Mouse (Mus musculus) brain, embryonic 14.5 days (tissue): ENCODE measurements around the gene Cgnl1. TPM values are rescaled to one million over a fixed set of nuclear protein-coding genes. Genes with fewer than 3 reads are reported as not detected.

Source experiments
- DNase-seq: peaks from one replicate; pipeline ENCODE4 v3.0.0-alpha.2; 2011; ENCODE audit warnings: low read depth
- CTCF ChIP-seq: fragments of 200-500 bp; IDR thresholded peaks from 2 replicates; pipeline ENCODE4 v1.5.1; 2012; ENCODE audit warnings: inconsistent platforms, mild to moderate bottlenecking, moderate library complexity, borderline replicate concordance; ENCODE audit not compliant: insufficient read depth, insufficient read length; ENCODE audit errors: extremely low read depth
- POLR2A ChIP-seq: fragments of 200-500 bp; IDR thresholded peaks from 2 replicates; pipeline ENCODE4 v1.6.1; 2012; ENCODE audit warnings: mild to moderate bottlenecking, inconsistent platforms, borderline replicate concordance; ENCODE audit not compliant: poor library complexity, insufficient read depth, insufficient read length, severe bottlenecking; ENCODE audit errors: extremely low read depth
- polyA plus RNA-seq: library from polyadenylated mRNA; depleted of rRNA; stranded (reverse); fragments of >200 nt; gene quantifications from 2 replicates; pipeline ENCODE4 v1.2.3, GENCODE M21; 2012

Cgnl1 gene
- polyA plus RNA-seq, 1 experiment = 8.2 TPM

- DNase-seq = no peak
- no peak for TF ChIP-seq POLR2A
- no peak for TF ChIP-seq CTCF
Observed at GRCm38 (mm10) chr9:71684772-71685171, 86.6 kb downstream of the Cgnl1 start.

DNA sequence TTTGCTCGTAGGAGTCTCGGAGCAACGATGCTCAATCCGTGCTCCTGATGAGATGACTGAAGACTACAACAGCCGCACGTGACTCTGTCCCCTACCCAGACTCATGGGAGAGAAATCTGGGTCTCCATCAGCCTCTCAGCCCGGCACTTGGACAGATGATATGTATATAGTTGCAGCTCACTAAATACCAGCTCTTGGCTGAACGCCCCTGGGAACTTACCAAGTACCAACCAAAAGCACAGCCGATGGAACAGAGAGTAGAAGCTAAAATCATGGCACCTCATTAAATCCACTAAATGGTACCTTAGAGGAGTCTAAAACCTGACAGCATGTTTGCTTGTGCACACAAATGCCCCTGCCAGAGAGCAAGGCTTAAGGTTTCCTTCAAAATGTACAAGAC, 91.0 kb downstream of the Cgnl1 start:
- DNase-seq = peak; percentile 54
- no peak for TF ChIP-seq CTCF
- no peak for TF ChIP-seq POLR2A

DNA sequence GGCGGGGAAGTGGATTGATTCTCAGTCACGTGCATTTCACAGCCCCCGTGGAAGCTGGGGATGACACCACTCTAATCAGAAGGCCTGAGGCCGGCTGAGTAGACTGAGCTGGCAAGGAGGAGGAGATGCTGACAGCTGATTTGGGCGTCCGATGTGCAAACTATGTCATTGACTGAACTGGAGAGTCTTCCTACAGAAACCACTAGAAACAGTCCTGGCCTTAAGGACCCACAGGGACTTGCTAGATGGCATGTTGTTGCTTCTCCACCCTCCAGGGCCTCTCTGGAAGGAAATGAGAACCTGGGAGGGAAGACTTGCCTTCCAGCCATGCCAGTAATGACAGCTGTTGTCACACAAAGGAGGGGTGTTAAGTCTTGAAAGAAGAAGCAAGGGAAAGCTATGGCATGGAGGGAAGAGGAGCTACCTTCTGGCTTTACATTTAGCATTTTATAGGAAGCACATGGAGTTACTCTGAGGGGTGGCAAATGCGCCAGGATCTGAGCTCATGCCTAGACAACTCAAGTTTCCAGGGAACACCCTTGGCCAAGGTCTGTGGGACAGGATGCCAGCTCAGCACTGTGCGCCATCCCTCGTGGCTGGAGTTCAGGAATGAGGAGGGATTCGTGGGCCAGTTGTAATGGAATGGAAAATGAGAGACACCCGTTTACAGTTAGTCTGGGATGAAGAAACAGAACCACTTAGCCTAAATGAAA, 92.1 kb downstream of the Cgnl1 start:
- TF ChIP-seq CTCF = no peak
- no peak for TF ChIP-seq POLR2A
- DNase-seq = peak; percentile 56

DNA sequence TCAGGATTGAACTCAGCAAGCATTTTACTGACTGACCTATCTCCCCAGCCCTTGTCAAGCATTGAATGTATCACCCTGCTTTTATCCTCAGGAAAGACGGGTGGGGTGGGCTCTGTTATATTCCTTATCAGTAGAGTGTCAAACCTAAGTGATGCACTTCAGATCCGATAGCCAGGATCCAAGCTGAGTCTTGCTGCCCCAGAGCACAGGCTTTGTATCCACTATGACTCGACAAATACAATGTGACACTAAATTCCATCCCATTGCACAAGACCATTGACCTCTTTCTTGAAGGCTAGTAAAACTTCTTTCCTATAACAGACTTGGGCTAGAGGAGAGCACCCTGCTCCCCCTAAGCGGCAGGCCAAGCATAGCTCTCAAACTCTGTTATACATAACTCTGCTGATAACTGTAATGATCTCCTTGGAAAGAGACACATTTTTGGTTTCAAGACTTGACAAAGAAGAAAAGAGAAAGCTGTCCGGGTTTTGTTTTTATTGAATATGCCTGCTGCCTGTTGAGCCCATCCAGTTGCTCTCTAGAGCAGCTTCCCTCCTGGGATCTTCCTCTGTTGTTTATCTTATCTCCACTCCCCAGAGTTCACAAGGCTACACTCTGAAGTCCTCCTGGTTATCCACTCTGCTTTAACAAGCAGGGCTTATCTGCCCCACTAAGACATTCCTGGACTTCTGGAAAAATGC, 94.3 kb downstream of the Cgnl1 start:
- TF ChIP-seq POLR2A = no peak
- TF ChIP-seq CTCF = no peak
- DNase-seq = no peak

GRCm38 (mm10) chr9:71675799-71676414, 95.5 kb downstream of the Cgnl1 start:
- TF ChIP-seq CTCF (no peak), POLR2A (no peak)
- DNase-seq = peak; percentile 61

GRCm38 (mm10) chr9:71675216-71675615, 96.2 kb downstream of the Cgnl1 start:
- DNase-seq = no peak
- TF ChIP-seq CTCF = no peak
- no peak for TF ChIP-seq POLR2A

DNA sequence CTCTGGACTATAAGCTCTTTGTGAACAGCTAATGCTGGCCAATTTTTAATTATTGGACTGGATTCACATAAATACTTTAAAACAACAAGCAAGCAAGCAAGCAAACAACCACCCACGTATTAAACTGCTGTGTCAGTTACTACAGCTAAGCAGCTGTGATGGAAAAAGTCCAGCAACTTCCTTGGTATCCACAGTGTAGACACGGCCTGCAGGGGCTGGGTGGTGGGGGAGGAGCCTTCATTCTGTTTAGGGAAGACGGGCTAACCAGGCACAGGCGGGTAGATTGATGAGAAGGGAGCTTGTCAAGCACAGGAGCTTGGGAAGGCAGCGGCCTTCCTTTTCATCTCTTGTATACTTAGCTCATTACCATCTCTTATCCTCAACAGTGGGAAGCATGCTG, 96.9 kb downstream of the Cgnl1 start:
- DNase-seq = no peak
- TF ChIP-seq CTCF = no peak
- no peak for TF ChIP-seq POLR2A

DNA sequence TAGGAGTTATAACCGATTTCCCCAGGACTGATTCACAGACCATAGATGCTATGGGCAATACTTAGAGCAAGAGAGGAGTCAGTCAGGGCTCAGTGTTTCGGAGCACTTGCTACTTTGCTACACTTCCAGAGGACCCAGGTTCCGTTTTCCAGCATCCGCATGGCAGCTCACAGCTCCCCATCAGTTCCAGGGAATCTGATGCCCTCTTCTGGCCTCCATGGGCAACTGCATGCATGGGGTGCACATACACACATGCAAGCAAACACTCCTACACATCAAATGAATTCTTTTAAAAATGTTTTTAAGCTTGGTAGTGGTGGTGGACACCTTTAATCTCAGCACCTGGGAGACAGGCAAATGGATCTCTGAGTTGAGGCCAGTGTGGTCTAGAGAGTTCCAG, 98.9 kb downstream of the Cgnl1 start:
- no peak for TF ChIP-seq CTCF
- no peak for TF ChIP-seq POLR2A
- DNase-seq = no peak

- DNase-seq = no peak
- no peak for TF ChIP-seq CTCF
- TF ChIP-seq POLR2A = no peak
Observed at GRCm38 (mm10) chr9:71670677-71671076, 100.7 kb downstream of the Cgnl1 start.

DNA sequence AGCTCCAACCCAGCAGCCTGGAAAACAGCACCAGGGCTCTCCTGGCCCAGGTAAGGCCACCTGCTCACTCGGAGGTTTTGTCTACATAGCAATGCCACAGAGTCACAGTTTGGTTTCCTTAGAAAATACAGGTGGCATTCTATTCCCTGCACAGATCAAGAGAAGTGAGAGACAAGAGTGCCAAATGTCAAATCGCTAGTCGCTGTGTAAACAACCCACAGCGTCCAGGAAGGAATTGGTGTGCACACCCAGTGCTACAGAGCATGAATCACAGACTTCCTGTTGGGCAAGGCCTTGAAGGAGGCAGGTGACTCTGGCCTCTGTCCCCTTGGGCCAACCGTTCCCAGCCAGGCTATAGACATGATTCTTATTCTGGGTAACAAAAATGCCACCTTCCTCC, 103.8 kb downstream of the Cgnl1 start:
- no peak for TF ChIP-seq CTCF
- TF ChIP-seq POLR2A = no peak
- DNase-seq = no peak

DNA sequence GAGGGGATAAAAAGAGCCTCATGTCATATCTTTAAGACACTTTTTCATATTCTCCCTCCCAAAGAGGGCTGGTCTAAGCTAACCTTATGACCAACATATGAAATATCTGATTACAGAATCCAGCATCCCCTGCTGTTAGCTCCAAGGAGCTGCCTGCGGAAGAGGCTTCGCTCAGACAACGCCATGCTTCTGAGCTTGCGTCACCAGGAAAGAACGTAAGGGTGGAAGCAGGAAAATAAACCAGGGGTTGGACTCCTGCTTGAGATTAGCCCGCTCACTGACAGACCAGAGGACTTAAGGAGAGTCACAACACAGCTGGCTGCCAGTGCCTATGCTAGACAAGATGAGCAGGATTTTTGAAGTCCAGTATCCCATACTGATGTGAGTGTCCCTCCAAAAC, 105.0 kb downstream of the Cgnl1 start:
- no peak for TF ChIP-seq CTCF
- no peak for TF ChIP-seq POLR2A
- peak; percentile 27 for DNase-seq
